Comparison of ENCODE assay signal across 8 mouse cellular contexts in the genomic region with DNA sequence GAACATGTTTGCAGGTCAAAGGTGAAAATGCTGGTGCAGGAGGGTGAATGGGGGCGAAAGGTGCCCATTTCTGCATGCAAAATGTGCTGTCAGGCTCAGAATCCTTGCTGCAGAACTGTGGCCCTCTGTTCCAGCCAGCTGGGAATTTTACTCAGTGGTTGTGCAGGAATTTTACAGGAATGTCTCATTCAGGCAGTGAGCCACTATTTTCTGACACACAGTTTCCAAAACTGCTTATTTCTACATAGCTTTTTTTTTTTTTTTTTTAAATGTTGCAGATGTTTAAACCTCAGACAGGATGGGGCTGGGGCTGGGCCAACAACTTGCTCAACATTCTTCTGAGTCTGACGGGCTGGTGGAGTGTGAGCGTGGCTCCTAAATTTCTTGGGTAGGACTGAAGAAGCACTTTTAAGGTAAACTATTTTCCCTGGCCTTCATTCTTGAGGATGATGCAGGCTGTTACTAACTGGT. TPM values are rescaled to one million over a fixed set of nuclear protein-coding genes. Genes with fewer than 3 reads are reported as not detected.
A peak's percentile ranks its signal among the peaks of the same experiment; 100 is the strongest.
DNase-seq lines count a peak whose midpoint lies in the region; ATAC-seq and TF ChIP-seq lines count a peak whose summit lies in the region.

No protein-coding gene starts in this region.

- peak; percentile 82 for ATAC-seq in limb, embryonic 13.5 days (ENCODE audit: low FRiP score, low read depth)
- peak; percentile 66; the same call in 1 of the 2 replicates for ATAC-seq in stomach, postnatal 0 days (ENCODE audit: low FRiP score, low TSS enrichment)
- ATAC-seq in hindbrain, postnatal 0 days: no peak

- TF ChIP-seq EP300 in stomach, postnatal 0 days (optimal IDR thresholded peaks at IDR 0.05): no peak

- peak; percentile 59 to 89 for DNase-seq in adrenal gland, adult (ENCODE audit: inconsistent age in 2 of 2, low spot score in 1 of 2)
- no peak for DNase-seq in adrenal gland, adult 18-20 months (ENCODE audit: low spot score in 2 of 2)
- DNase-seq in NIH3T3 (ENCODE audit: low read depth): peak; percentile 99
- DNase-seq in heart, adult 8-10 months (ENCODE audit: low spot score): peak; percentile 75
- peak; percentile 58 for DNase-seq in stomach, postnatal 0 days (ENCODE audit: low spot score)
- DNase-seq in hindbrain, postnatal 0 days (ENCODE audit: low spot score): no peak
- DNase-seq in frontal cortex, postnatal 14 days (ENCODE audit: low spot score in 2 of 2): no peak

- H3K27me3 ChIP-seq in limb, embryonic 13.5 days: no peaks in the 10 kb centered on the region
- no peaks in the 10 kb centered on the region for H3K27me3 ChIP-seq in stomach, postnatal 0 days (ENCODE audit: control insufficient read depth, insufficient read depth, low read length)
- H3K27me3 ChIP-seq in hindbrain, postnatal 0 days (ENCODE audit: insufficient read depth, low read length): no peaks in the 10 kb centered on the region

- H3K4me2 ChIP-seq in limb, embryonic 13.5 days (replicated peaks): peak overlapping the region; percentile 41
- 0 out of 2 replicates have a peak overlapping the region, but pooled peaks have one; percentile 5 for H3K4me2 ChIP-seq in stomach, postnatal 0 days (replicated peaks; ENCODE audit: low read depth)
- no peak overlapping the region for H3K4me2 ChIP-seq in hindbrain, postnatal 0 days (ENCODE audit: low read depth, low read length)

- H3K4me3 ChIP-seq in limb, embryonic 13.5 days: no peak overlapping the region
- no peak overlapping the region for H3K4me3 ChIP-seq in stomach, postnatal 0 days (ENCODE audit: low read depth, low read length)
- H3K4me3 ChIP-seq in hindbrain, postnatal 0 days (ENCODE audit: low read length): no peak overlapping the region

- TF ChIP-seq CTCF in stomach, postnatal 0 days (IDR thresholded peaks at IDR 0.05; ENCODE audit: low read depth): no peak
- no peak for TF ChIP-seq CTCF in hindbrain, postnatal 0 days (IDR thresholded peaks at IDR 0.05; ENCODE audit: low read depth)

- H3K36me3 ChIP-seq in limb, embryonic 13.5 days: no peaks in the 10 kb centered on the region
- H3K36me3 ChIP-seq in stomach, postnatal 0 days (ENCODE audit: control insufficient read depth, insufficient read depth, low read length): no peaks in the 10 kb centered on the region
- no peaks in the 10 kb centered on the region for H3K36me3 ChIP-seq in hindbrain, postnatal 0 days (ENCODE audit: insufficient read depth, low read length)

- H3K9me3 ChIP-seq in limb, embryonic 13.5 days: no peaks in the 10 kb centered on the region
- H3K9me3 ChIP-seq in stomach, postnatal 0 days (ENCODE audit: control insufficient read depth, low read length): no peaks in the 10 kb centered on the region
- no peaks in the 10 kb centered on the region for H3K9me3 ChIP-seq in hindbrain, postnatal 0 days (ENCODE audit: low read length)

- 29% methylated on average over 3 of the region's 3 CpGs for WGBS in limb, embryonic 13.5 days
- 42% methylated on average over 3 of the region's 3 CpGs for WGBS in stomach, postnatal 0 days
- WGBS in hindbrain, postnatal 0 days: 70% methylated on average over 3 of the region's 3 CpGs

- H3K4me1 ChIP-seq in limb, embryonic 13.5 days: peaks cover 31% of the 10 kb centered on the region
- H3K4me1 ChIP-seq in stomach, postnatal 0 days (replicated peaks; ENCODE audit: control insufficient read depth, insufficient read depth): no peaks in the 10 kb centered on the region; the same call in 1 of the 2 replicates
- no peaks in the 10 kb centered on the region for H3K4me1 ChIP-seq in hindbrain, postnatal 0 days (ENCODE audit: insufficient read depth, low read length)

- no peak overlapping the region for H3K9ac ChIP-seq in limb, embryonic 13.5 days
- H3K9ac ChIP-seq in stomach, postnatal 0 days (ENCODE audit: low read length): no peak overlapping the region
- H3K9ac ChIP-seq in hindbrain, postnatal 0 days (replicated peaks; ENCODE audit: low read length): no peak overlapping the region

- peak overlapping the region; percentile 80 for H3K27ac ChIP-seq in limb, embryonic 13.5 days
- peak overlapping the region; percentile 78 for H3K27ac ChIP-seq in stomach, postnatal 0 days (replicated peaks)
- H3K27ac ChIP-seq in hindbrain, postnatal 0 days: no peak overlapping the region

RNA-seq across cellular contexts. Expression of a gene that starts 58.4 kb away (rescaled TPM):
- total RNA-seq in adrenal gland, adult 18-20 months (2021): 10 to 100 TPM; 15.3 to 19.7 TPM
- total RNA-seq in heart, adult 8-10 months (2022): 10 to 100 TPM in 2 of 4 experiments, 1 to 10 TPM in 2; 9.4 to 11.1 (median 10.1) TPM
- polyA plus RNA-seq in limb, embryonic 13.5 days (2015; fragmentation: Nextera tagmentation; extraction: Ambion mirVana): 26.2 and 27.3 TPM in 2 replicates
- polyA plus RNA-seq in stomach, postnatal 0 days (2015; fragmentation: Nextera tagmentation; extraction: Ambion mirVana): 7.4 and 7.5 TPM in 2 replicates
- 22.3 and 25.7 TPM in 2 replicates for total RNA-seq in hindbrain, postnatal 0 days (2014; rRNA removed)
- 17.2 and 19.5 TPM in 2 replicates for polyA plus RNA-seq in hindbrain, postnatal 0 days (2015; fragmentation: Nextera tagmentation; extraction: Ambion mirVana)

Comparison
In these comparisons a context has a peak if more than half of its experiments do, and no peak if none do; other contexts are left out.
1. DNase-seq: peak in adrenal gland, adult (2 of 2), NIH3T3 (single experiment), heart, adult 8-10 months (single experiment) and stomach, postnatal 0 days (single experiment); none in adrenal gland, adult 18-20 months (0 of 2), hindbrain, postnatal 0 days (single experiment) and frontal cortex, postnatal 14 days (0 of 2).